Mouse (Mus musculus): ENCODE measurements at regions not wholly inside any gene's neighbourhood (a gene's known extent, or its start where the extent isn't known, plus 50 kb on each side); places are given as distances from the start of the nearest gene placed in this dataset.
"Not testable (repeated sequence)": the region's sequence is repeated elsewhere in the genome, so short reads cannot be mapped to it uniquely, and the experiment has no call there.

DNA sequence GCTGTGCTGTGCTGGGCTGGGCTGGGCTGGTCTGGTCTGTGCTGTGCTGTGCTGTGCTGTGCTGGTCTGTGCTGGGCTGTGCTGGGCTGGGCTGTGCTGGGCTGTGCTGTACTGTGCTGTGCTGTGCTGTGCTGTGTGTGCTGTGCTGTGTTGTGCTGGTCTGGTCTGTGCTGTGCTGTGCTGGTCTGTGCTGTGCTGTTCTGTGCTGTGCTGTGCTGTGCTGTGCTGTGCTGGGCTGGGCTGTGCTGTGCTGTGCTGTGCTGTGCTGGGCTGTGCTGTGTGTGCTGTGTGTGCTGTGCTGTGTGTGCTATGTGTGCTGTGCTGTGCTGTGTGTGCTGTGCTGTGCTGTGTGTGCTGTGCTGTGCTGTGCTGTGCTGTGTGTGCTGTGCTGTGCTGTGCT lies 118.1 kb downstream of the Fam43a start:
- not testable (repeated sequence) for TF ChIP-seq CTCF (IDR thresholded peaks at IDR 0.05; ENCODE audit: low read depth, low read length); POLR2A (IDR thresholded peaks at IDR 0.05; ENCODE audit: borderline replicate concordance, low read depth, low read length)

All from bone marrow macrophage, adult 2 months (primary cell).